Mouse (Mus musculus) CH12.LX (cell line): ENCODE measurements around the gene 1810043G02Rik. TPM values are rescaled to one million over a fixed set of nuclear protein-coding genes. Genes with fewer than 3 reads are reported as not detected.

Experiments used
- DNase-seq: peaks from one replicate; pipeline ENCODE4 v3.0.0-alpha.2; 2013; ENCODE audit errors: extremely low read depth
- H3K27ac ChIP-seq: 2 replicates; pipeline ENCODE4 v1.5.1; 2012; ENCODE audit warnings: low read depth, mild to moderate bottlenecking, control low read depth, moderate library complexity; ENCODE audit not compliant: insufficient read depth
- H3K27me3 ChIP-seq: replicated peaks from 2 replicates; pipeline ENCODE3; 2012; ENCODE audit warnings: inconsistent platforms
- H3K36me3 ChIP-seq, 2 experiments: replicated peaks in 1 of 2; 2 replicates each; pipeline versions ENCODE3 to v1.6.1; 2012; ENCODE audit warnings: inconsistent platforms in 1 of 2, low read length in 1 of 2, mild to moderate bottlenecking in 1 of 2, mixed read lengths in 1 of 2, moderate library complexity in 1 of 2; ENCODE audit not compliant: control insufficient read depth in 1 of 2, insufficient read depth in 1 of 2
- H3K4me1 ChIP-seq, 2 experiments: 2 replicates each; pipeline ENCODE4 v1.6.1; 2012; ENCODE audit warnings: inconsistent platforms in 1 of 2, moderate library complexity in 1 of 2; ENCODE audit not compliant: insufficient read depth in 2 of 2, control insufficient read depth in 1 of 2
- H3K4me2 ChIP-seq: 2 replicates; pipeline ENCODE4 v1.6.1; 2012; ENCODE audit warnings: low read depth, mild to moderate bottlenecking, control low read depth; ENCODE audit not compliant: poor library complexity, insufficient read depth, severe bottlenecking
- H3K4me3 ChIP-seq, 3 experiments: fragments of 150-350 bp in 1 of 3; sonication (generic) in 1 of 3; replicated peaks in 1 of 3; 2 replicates each; pipeline versions ENCODE3 to v1.5.1; 2011 to 2012; ENCODE audit warnings: low read depth in 2 of 3, low read length in 2 of 3, mild to moderate bottlenecking in 2 of 3, moderate library complexity in 2 of 3, control low read depth in 1 of 3, improper control_type of control experiment in 1 of 3, inconsistent platforms in 1 of 3, mixed read lengths in 1 of 3; ENCODE audit not compliant: poor library complexity in 1 of 3
- H3K79me2 ChIP-seq: replicated peaks from 2 replicates; pipeline ENCODE4 v1.6.1; 2012; ENCODE audit warnings: mild to moderate bottlenecking, moderate library complexity; ENCODE audit not compliant: control insufficient read depth, poor library complexity, insufficient read depth, severe bottlenecking; ENCODE audit errors: extremely low read depth
- H3K9ac ChIP-seq: 2 replicates; pipeline ENCODE4 v1.6.1; 2012; ENCODE audit warnings: low read depth, mild to moderate bottlenecking, control low read depth, moderate library complexity; ENCODE audit not compliant: insufficient read depth
- H3K9me3 ChIP-seq: replicated peaks from 2 replicates; pipeline ENCODE3; 2012; ENCODE audit warnings: low read length, inconsistent platforms, mixed read lengths
- BHLHE40 ChIP-seq: IDR thresholded peaks from 2 replicates; pipeline ENCODE4 v1.6.1; 2011; ENCODE audit warnings: mild to moderate bottlenecking, low read depth, low read length, improper control_type of control experiment
- CHD1 ChIP-seq: IDR thresholded peaks from 2 replicates; pipeline ENCODE4 v1.6.1; 2012; ENCODE audit warnings: low read depth, low read length, improper control_type of control experiment, inconsistent platforms
- CHD2 ChIP-seq: IDR thresholded peaks from 2 replicates; pipeline ENCODE4 v1.6.1; 2011; ENCODE audit warnings: low read length, improper control_type of control experiment
- CTCF ChIP-seq, 2 experiments: IDR thresholded peaks in 1 of 2; conservative IDR thresholded peaks in 1 of 2; 2 replicates each; pipeline ENCODE4 v1.5.1; 2011 to 2012; ENCODE audit warnings: low read depth in 2 of 2, low read length in 2 of 2, improper control_type of control experiment in 1 of 2, inconsistent platforms in 1 of 2, mild to moderate bottlenecking in 1 of 2, moderate library complexity in 1 of 2
- E2F4 ChIP-seq: IDR thresholded peaks from 2 replicates; pipeline ENCODE4 v1.6.1; 2011; ENCODE audit warnings: low read depth, low read length, improper control_type of control experiment; ENCODE audit not compliant: insufficient replicate concordance
- ELF1 ChIP-seq: IDR thresholded peaks from 2 replicates; pipeline ENCODE4 v1.6.1; 2014; ENCODE audit warnings: low read depth, mild to moderate bottlenecking, inconsistent platforms, low read length, improper control_type of control experiment
- EP300 ChIP-seq: IDR thresholded peaks from 2 replicates; pipeline ENCODE4 v1.6.1; 2011; ENCODE audit warnings: low read length, improper control_type of control experiment
- ETS1 ChIP-seq: conservative IDR thresholded peaks from 2 replicates; pipeline ENCODE4 v1.6.1; 2012; ENCODE audit warnings: low read depth, mild to moderate bottlenecking, inconsistent platforms, low read length, improper control_type of control experiment, moderate library complexity
- GABPA ChIP-seq: IDR thresholded peaks from 2 replicates; pipeline ENCODE4 v1.6.1; 2012; ENCODE audit warnings: low read depth, low read length, improper control_type of control experiment, inconsistent platforms; ENCODE audit not compliant: insufficient replicate concordance
- HCFC1 ChIP-seq: IDR thresholded peaks from 2 replicates; pipeline ENCODE4 v1.6.1; 2012; ENCODE audit warnings: low read depth, mild to moderate bottlenecking, inconsistent platforms, low read length, improper control_type of control experiment
- IRF4 ChIP-seq: IDR thresholded peaks from 2 replicates; pipeline ENCODE4 v1.6.1; 2014; ENCODE audit warnings: low read depth, mild to moderate bottlenecking, inconsistent platforms, low read length, improper control_type of control experiment
- JUN ChIP-seq: IDR thresholded peaks from 2 replicates; pipeline ENCODE4 v1.6.1; 2011; ENCODE audit warnings: low read depth, mild to moderate bottlenecking, low read length, improper control_type of control experiment, moderate library complexity; ENCODE audit not compliant: insufficient read depth
- JUND ChIP-seq: conservative IDR thresholded peaks from 2 replicates; pipeline ENCODE4 v1.6.1; 2011; ENCODE audit warnings: low read depth, low read length, improper control_type of control experiment
- KAT2A ChIP-seq: IDR thresholded peaks from 2 replicates; pipeline ENCODE4 v1.6.1; 2012; ENCODE audit warnings: low read length, improper control_type of control experiment, inconsistent platforms; ENCODE audit not compliant: insufficient replicate concordance
- MAFK ChIP-seq: IDR thresholded peaks from 2 replicates; pipeline ENCODE4 v1.6.1; 2011; ENCODE audit warnings: low read length, improper control_type of control experiment; ENCODE audit not compliant: insufficient replicate concordance
- MAX ChIP-seq: IDR thresholded peaks from 2 replicates; pipeline ENCODE4 v1.6.1; 2011; ENCODE audit warnings: low read length, improper control_type of control experiment
- MAZ ChIP-seq: IDR thresholded peaks from 2 replicates; pipeline ENCODE4 v1.6.1; 2012; ENCODE audit warnings: low read depth, mild to moderate bottlenecking, inconsistent platforms, low read length, improper control_type of control experiment, moderate library complexity
- MEF2A ChIP-seq: IDR thresholded peaks from 2 replicates; pipeline ENCODE4 v1.6.1; 2014; ENCODE audit warnings: low read depth, mild to moderate bottlenecking, inconsistent platforms, low read length, improper control_type of control experiment, borderline replicate concordance
- MXI1 ChIP-seq: IDR thresholded peaks from 2 replicates; pipeline ENCODE4 v1.6.1; 2011; ENCODE audit warnings: mild to moderate bottlenecking, low read depth, low read length, improper control_type of control experiment
- MYC ChIP-seq: IDR thresholded peaks from 2 replicates; pipeline ENCODE4 v1.6.1; 2011; ENCODE audit warnings: low read depth, mild to moderate bottlenecking, improper control_type of control experiment, low read length
- NELFE ChIP-seq: IDR thresholded peaks from 2 replicates; pipeline ENCODE4 v1.6.1; 2011; ENCODE audit warnings: low read depth, low read length, improper control_type of control experiment
- NRF1 ChIP-seq: IDR thresholded peaks from 2 replicates; pipeline ENCODE4 v1.6.1; 2014; ENCODE audit warnings: low read depth, mild to moderate bottlenecking, inconsistent platforms, low read length, improper control_type of control experiment, moderate library complexity
- PAX5 ChIP-seq: IDR thresholded peaks from 2 replicates; pipeline ENCODE4 v1.6.1; 2012; ENCODE audit warnings: low read length, inconsistent platforms, mixed read lengths
- POLR2A ChIP-seq: IDR thresholded peaks from 2 replicates; pipeline ENCODE4 v1.6.1; 2011; ENCODE audit warnings: low read depth, mild to moderate bottlenecking, improper control_type of control experiment, low read length
- POLR2AphosphoS2 ChIP-seq: IDR thresholded peaks from 2 replicates; pipeline ENCODE4 v1.6.1; 2011; ENCODE audit warnings: low read depth, low read length, improper control_type of control experiment
- RAD21 ChIP-seq: IDR thresholded peaks from 2 replicates; pipeline ENCODE4 v1.6.1; 2011; ENCODE audit warnings: low read depth, mild to moderate bottlenecking, low read length, improper control_type of control experiment, moderate library complexity
- RCOR1 ChIP-seq: conservative IDR thresholded peaks from 2 replicates; pipeline ENCODE4 v1.6.1; 2012; ENCODE audit warnings: low read depth, mild to moderate bottlenecking, inconsistent platforms, low read length, improper control_type of control experiment
- SIN3A ChIP-seq: IDR thresholded peaks from 2 replicates; pipeline ENCODE4 v1.6.1; 2012; ENCODE audit warnings: low read length, improper control_type of control experiment, inconsistent platforms
- SMC3 ChIP-seq: IDR thresholded peaks from 2 replicates; pipeline ENCODE4 v1.6.1; 2011; ENCODE audit warnings: low read depth, low read length, improper control_type of control experiment
- TBP ChIP-seq: conservative IDR thresholded peaks from 2 replicates; pipeline ENCODE4 v1.6.1; 2011; ENCODE audit warnings: low read depth, low read length, improper control_type of control experiment
- TCF12 ChIP-seq: IDR thresholded peaks from 2 replicates; pipeline ENCODE4 v1.6.1; 2014; ENCODE audit warnings: low read depth, mild to moderate bottlenecking, inconsistent platforms, low read length, improper control_type of control experiment
- UBTF ChIP-seq: IDR thresholded peaks from 2 replicates; pipeline ENCODE4 v1.6.1; 2012; ENCODE audit warnings: low read depth, mild to moderate bottlenecking, inconsistent platforms, low read length, improper control_type of control experiment, moderate library complexity
- USF1 ChIP-seq: IDR thresholded peaks from 2 replicates; pipeline ENCODE4 v1.6.1; 2014; ENCODE audit warnings: low read depth, mild to moderate bottlenecking, inconsistent platforms, low read length, improper control_type of control experiment
- USF2 ChIP-seq: conservative IDR thresholded peaks from 2 replicates; pipeline ENCODE4 v1.6.1; 2011; ENCODE audit warnings: low read depth, low read length, improper control_type of control experiment
- ZC3H11A ChIP-seq: IDR thresholded peaks from 2 replicates; pipeline ENCODE4 v1.6.1; 2012; ENCODE audit warnings: low read depth, mild to moderate bottlenecking, inconsistent platforms, low read length, improper control_type of control experiment
- ZKSCAN1 ChIP-seq: IDR thresholded peaks from 2 replicates; pipeline ENCODE4 v1.6.1; 2012; ENCODE audit warnings: low read depth, inconsistent platforms, low read length, improper control_type of control experiment, borderline replicate concordance
- ZMIZ1 ChIP-seq: IDR thresholded peaks from 2 replicates; pipeline ENCODE4 v1.6.1; 2012; ENCODE audit warnings: low read depth, mild to moderate bottlenecking, inconsistent platforms, low read length, improper control_type of control experiment
- ZNF384 ChIP-seq: IDR thresholded peaks from 2 replicates; pipeline ENCODE4 v1.6.1; 2012; ENCODE audit warnings: low read depth, low read length, improper control_type of control experiment, inconsistent platforms
- dilution Hi-C: fragments of 300-500 bp; cut with MboI; formaldehyde crosslinking; loops from 2 replicates; pipeline ENCODE4 v1.14.3; 2020; ENCODE audit warnings: low sequenced_read_pairs; ENCODE audit not compliant: extremely low pct_unique_long_range_greater_than_20kb, extremely low pct_ligation_motif_present
- in situ Hi-C: fragments of 300-500 bp; cut with MboI; formaldehyde crosslinking; loops from 3 replicates; pipeline ENCODE4 v1.14.3; 2019; ENCODE audit warnings: low sequenced_read_pairs, low pct_ligation_motif_present, low pct_unique_long_range_greater_than_20kb, mixed read lengths
- polyA plus RNA-seq: library from polyadenylated mRNA; unstranded; fragments of >175 nt; gene quantifications from 2 replicates; pipeline ENCODE4 v1.2.1, GENCODE M21; 2012; ENCODE audit warnings: low read depth; ENCODE audit not compliant: insufficient read length
- total RNA-seq, 2 experiments: library from RNA; depleted of rRNA; stranded (reverse); fragments of 300-350 nt in 1 of 2; fragments of >200 nt in 1 of 2; gene quantifications; 2 replicates each; pipeline ENCODE4 v1.2.3; 2012 to 2014

The 1810043G02Rik gene
- total and polyA plus RNA-seq, 3 experiments = 3.3 to 6.2 (median 4.1) TPM

DNA sequence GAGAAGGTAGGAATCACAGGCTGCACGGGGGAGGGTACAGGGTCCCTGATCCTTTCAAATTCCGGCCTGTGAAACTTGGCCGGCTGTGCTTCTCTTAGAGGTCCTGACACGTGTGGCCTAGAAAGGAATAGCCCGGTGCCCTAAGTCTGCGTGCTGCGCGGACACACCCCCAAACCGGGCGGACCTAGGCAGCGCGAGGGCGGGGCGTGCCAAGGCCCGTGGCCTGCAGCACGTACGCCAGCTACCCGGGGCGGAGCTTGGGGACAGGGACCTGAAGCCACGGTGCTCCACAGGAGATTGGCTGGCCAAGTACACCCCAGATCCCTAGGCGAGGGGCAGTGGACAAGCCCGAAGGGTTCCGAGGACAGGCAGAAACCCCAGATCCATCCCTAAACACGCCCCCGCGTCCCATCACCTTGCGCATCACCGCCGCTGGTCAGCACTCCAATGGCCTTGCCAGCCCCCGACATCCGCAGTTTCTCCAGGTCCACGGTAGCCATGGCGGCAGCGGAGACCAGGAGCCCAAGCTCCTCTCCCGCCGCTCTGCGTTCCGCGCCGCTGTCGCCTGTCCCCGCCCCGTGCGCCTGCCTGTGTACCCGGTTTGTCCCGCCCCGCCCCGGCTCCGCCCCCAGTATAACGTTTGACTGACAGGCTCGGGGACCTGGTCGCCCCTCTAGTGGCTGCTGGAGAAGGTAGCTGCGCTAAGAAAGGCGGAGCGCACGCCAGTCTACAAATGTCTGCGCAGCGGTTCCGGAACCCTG, 31.0 kb downstream of the 1810043G02Rik start:
- Histone ChIP-seq H3K9ac (peak overlapping the region; percentile 96), H3K27ac (peak overlapping the region; percentile 90), H3K27me3 (peaks cover 3% of the 10 kb centered on the region), H3K79me2 (peaks cover 14% of the 10 kb centered on the region), H3K9me3 (peaks cover 1% of the 10 kb centered on the region), H3K36me3 (peaks cover 2 to 30% of the 10 kb centered on the region in 2 experiments), H3K4me2 (peak overlapping the region; percentile 83), H3K4me1 (peaks cover 12 to 32% of the 10 kb centered on the region in 2 experiments; a peak in 3 of 4 replicates), H3K4me3 (peak overlapping the region; percentile 87 to 97 (median 96))
- dilution Hi-C loops (no loop called here), in situ Hi-C loops (no loop called here)
- peak; percentile 74; the same call in 1 of the 2 replicates for TF ChIP-seq TBP
- peak; percentile 88 for TF ChIP-seq MYC
- TF ChIP-seq POLR2AphosphoS2 = peak; percentile 82; the same call in 1 of the 2 replicates
- TF ChIP-seq SIN3A = peak; percentile 96
- peak; percentile 91 for TF ChIP-seq MAX
- peak in 1 of 2 experiments; percentile 62; a peak in 2 of 4 replicates for TF ChIP-seq CTCF (conservative IDR thresholded peaks at IDR 0.05 in 1 of 2, IDR thresholded peaks at IDR 0.05 in 1 of 2; ENCODE audit: low read depth in 2 of 2, low read length in 2 of 2)
- TF ChIP-seq E2F4 = no peak
- peak; percentile 100 for TF ChIP-seq MXI1
- peak; percentile 49; the same call in 1 of the 2 replicates for TF ChIP-seq HCFC1
- peak; percentile 68; the same call in 1 of the 2 replicates for TF ChIP-seq IRF4
- no peak for TF ChIP-seq JUN
- TF ChIP-seq ZNF384 = no peak
- peak; percentile 71 for TF ChIP-seq TCF12
- no peak for TF ChIP-seq ZC3H11A
- TF ChIP-seq ELF1 = peak; percentile 77; the same call in 1 of the 2 replicates
- TF ChIP-seq MEF2A = peak; percentile 27; the same call in 1 of the 2 replicates
- TF ChIP-seq USF1 = no peak; the same call in 1 of the 2 replicates
- no peak for TF ChIP-seq PAX5
- TF ChIP-seq KAT2A = no peak
- peak; percentile 77; the same call in 1 of the 2 replicates for TF ChIP-seq MAZ
- TF ChIP-seq BHLHE40 = 0 out of 2 replicates have a peak, but pooled peaks have one; percentile 58
- no peak for TF ChIP-seq RAD21
- peak; percentile 88; the same call in 1 of the 2 replicates for TF ChIP-seq CHD1
- TF ChIP-seq POLR2A = peak; percentile 89
- no peak for TF ChIP-seq JUND
- peak; percentile 49; the same call in 1 of the 2 replicates for TF ChIP-seq UBTF
- TF ChIP-seq ETS1 = no peak
- TF ChIP-seq NELFE = peak; percentile 85
- TF ChIP-seq RCOR1 = no peak
- TF ChIP-seq NRF1 = peak; percentile 77
- peak; percentile 70 for TF ChIP-seq ZMIZ1
- no peak for TF ChIP-seq GABPA
- TF ChIP-seq USF2 = no peak
- TF ChIP-seq EP300 = no peak
- no peak for TF ChIP-seq SMC3
- TF ChIP-seq CHD2 = no peak
- no peak for TF ChIP-seq MAFK
- TF ChIP-seq ZKSCAN1 = no peak
- peak; percentile 95 for DNase-seq
